Mouse (Mus musculus) liver, postnatal 0 days (tissue): ENCODE data around the gene Tlcd1.

Experiments
- CTCF ChIP-seq: sonication (generic); IDR thresholded peaks from 2 replicates; pipeline ENCODE4 v1.5.1; 2016; ENCODE audit warnings: antibody characterized with exemption, low read depth
- EP300 ChIP-seq: IDR thresholded peaks from 2 replicates; pipeline ENCODE4 v1.6.1; 2016; ENCODE audit warnings: antibody characterized with exemption, low read depth, mild to moderate bottlenecking

DNA sequence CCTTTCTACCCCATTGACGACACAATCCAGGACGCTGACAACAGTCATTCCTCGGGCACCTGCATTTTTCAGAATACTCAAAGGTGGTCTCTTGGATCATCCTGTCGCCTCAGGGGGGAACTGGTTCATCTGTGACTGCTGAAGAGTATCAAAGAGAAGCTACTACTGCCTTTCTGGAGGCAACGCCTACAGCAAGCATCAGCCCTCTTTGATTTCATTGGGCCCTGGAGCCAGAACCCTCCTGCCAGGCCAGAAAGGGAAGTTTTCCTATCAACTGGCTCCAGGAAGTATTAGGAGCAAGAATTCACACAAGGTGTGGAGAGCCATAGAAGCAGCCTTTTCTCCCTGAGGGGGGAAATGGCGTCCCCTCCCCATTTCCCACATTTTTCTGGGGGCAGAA lies 9.9 kb upstream of the Tlcd1 start:
- no peak for TF ChIP-seq CTCF
- TF ChIP-seq EP300: no peak
